Mouse (Mus musculus) layer of hippocampus, adult 18-20 months (tissue): ENCODE results near the gene 4933409G03Rik. TPM values are rescaled to one million over a fixed set of nuclear protein-coding genes. Genes with fewer than 3 reads are reported as not detected.
A peak's percentile ranks its signal among the peaks of the same experiment; 100 is the strongest.
"Not testable (repeated sequence)": the region's sequence is repeated elsewhere in the genome, so short reads cannot be mapped to it uniquely, and the experiment has no call there.

Experiments
- DNase-seq, 2 experiments: peaks; one replicate each; pipeline ENCODE4 v3.0.0; 2022; ENCODE audit warnings: low spot score in 2 of 2
- long read RNA-seq: library from polyadenylated mRNA; stranded (forward); transcript quantifications from one replicate; pipeline ENCODE4 v2.0.0, GENCODE M21; 2021
- total RNA-seq, 2 experiments: library from RNA; stranded (reverse); gene quantifications; 2 replicates each; pipeline ENCODE4 v1.2.3; 2021

4933409G03Rik gene
- not detected for total RNA-seq
- long read RNA-seq: 0 reads

GRCm38 (mm10) chr2:68582113-68582512, at the start of gene 4933409G03Rik:
TSS of gene 4933409G03Rik (plus strand) at chr2:68582413.
- no peak for DNase-seq

GRCm38 (mm10) chr2:68544190-68544589, 38.0 kb upstream of the 4933409G03Rik start:
- DNase-seq: no peak

- peak in 1 of 2 experiments; percentile 26 for DNase-seq
These were observed 21.4 kb upstream of the 4933409G03Rik start for GRCm38 (mm10) chr2:68560821-68561220.

GRCm38 (mm10) chr2:68563331-68563730, 18.9 kb upstream of the 4933409G03Rik start:
- DNase-seq: peak in 1 of 2 experiments; percentile 64

- DNase-seq: peak; percentile 27 to 49
These were observed 13.9 kb upstream of the 4933409G03Rik start for GRCm38 (mm10) chr2:68568361-68568760.

GRCm38 (mm10) chr2:68572340-68572739, 9.9 kb upstream of the 4933409G03Rik start:
- no peak for DNase-seq

- no peak for DNase-seq
These were observed 10.6 kb downstream of the 4933409G03Rik start for GRCm38 (mm10) chr2:68592765-68593164.

GRCm38 (mm10) chr2:68656186-68656585, 74.0 kb downstream of the 4933409G03Rik start, which contains the start of gene 4932414N04Rik:
TSS of gene 4932414N04Rik (plus strand) at chr2:68656486.
- not testable (repeated sequence) for DNase-seq

Other genes starting within 250 kb of the 4933409G03Rik start
- 10 to 100 TPM; 82.1 to 82.4 TPM for gene Stk39, start 110.1 kb upstream of the 4933409G03Rik start, total RNA-seq
- not detected for gene 4932414N04Rik, start 74.1 kb downstream of the 4933409G03Rik start, total RNA-seq